Mouse (Mus musculus) erythroblast, embryonic 14.5 days (primary cell): ENCODE results near the gene Ccdc47.

ENCODE experiments used
- GATA1 ChIP-seq: IDR thresholded peaks from 2 replicates; pipeline ENCODE4 v1.6.1; 2012; ENCODE audit warnings: low read length, inconsistent platforms, mixed read lengths
- TAL1 ChIP-seq: IDR thresholded peaks from 3 replicates; pipeline ENCODE4 v1.6.1; 2012; ENCODE audit warnings: low read length, inconsistent platforms, mixed read lengths

DNA sequence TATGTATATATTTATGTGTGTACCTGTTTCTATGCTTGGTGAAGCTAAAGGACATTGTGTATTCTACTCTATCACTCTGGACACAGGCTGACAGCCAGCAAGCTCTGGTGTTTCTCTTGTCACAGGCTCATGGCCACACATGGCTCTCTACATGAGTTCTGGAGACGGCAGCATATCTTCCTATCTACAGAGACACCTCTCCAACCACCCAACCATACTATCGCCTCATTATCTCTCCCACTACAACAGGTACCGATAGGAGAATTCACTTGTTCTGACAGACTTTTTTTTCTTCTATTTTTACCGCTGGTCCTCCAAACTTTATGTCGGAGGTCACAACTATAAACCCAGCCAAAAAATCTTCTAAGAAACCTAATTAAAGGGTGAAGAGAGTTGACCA is 23.9 kb downstream of the Ccdc47 start:
- no peak for TF ChIP-seq GATA1
- no peak for TF ChIP-seq TAL1
